Mouse (Mus musculus): ENCODE results near the gene Nme4.

DNA sequence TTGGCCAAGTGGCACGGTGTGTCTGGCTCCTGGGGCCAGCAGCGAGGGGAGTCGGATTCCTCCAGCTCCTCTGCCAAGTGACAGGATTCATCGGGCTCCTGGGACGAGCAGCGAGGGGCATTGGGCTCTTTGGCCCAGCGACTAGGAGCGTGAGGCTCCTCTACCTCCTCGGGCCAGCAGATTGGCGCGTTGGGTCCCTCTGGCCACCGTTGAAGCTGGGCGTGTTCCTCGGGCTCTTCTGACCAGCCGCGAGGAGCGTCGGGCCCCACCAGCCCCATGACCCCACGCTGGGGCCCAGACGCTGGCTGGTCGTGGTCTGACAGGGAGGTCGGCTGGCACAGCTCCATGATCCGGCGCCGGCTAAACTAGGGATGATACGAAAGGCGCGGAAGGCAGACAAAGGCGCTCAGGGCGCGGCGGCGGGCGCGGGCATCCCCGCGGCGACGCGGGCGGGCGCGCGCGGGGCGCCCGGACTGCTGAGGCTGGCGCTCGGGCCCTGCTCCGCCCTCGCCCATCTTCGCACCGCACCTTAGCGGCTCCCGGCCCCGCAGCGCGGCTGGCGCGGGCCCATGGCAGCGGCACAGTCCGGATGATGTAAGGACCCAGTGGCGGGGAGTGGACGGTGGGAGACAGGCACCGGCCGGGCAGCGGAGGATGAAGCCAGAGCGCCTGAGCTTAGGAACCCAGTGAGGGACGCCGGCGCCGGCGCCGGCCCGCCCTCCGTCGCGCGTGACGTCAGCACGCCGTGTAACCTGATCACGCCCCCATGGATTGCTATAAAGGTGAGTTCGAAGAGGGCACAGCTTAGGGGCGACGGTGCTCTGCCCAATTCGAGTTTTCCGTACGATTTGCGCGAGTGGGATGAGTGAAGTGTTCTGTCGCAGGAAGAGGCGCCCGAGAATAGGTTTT is 26.3 kb downstream of the Nme4 start, which contains the start of gene Rab11fip3:
- no peak for TF ChIP-seq CTCF (IDR thresholded peaks at IDR 0.05)
- peak; percentile 97 for TF ChIP-seq POLR2A (IDR thresholded peaks at IDR 0.05; ENCODE audit: insufficient read depth, low read depth, low read length)
- 0 out of 2 replicates have a peak, but pooled peaks have one; percentile 38 for TF ChIP-seq EP300 (IDR thresholded peaks at IDR 0.05; ENCODE audit: insufficient read depth, low read depth, low read length)
